Mouse (Mus musculus) megakaryocyte-erythroid progenitor cell, adult 5 weeks (primary cell): Measurements from ENCODE around the gene Gm13285. TPM values are rescaled to one million over a fixed set of nuclear protein-coding genes. Genes with fewer than 3 reads are reported as not detected.

Experiments used
- polyA plus RNA-seq: library from polyadenylated mRNA; stranded (reverse); fragments of >175 nt; gene quantifications from 2 replicates; pipeline ENCODE4 v1.2.3, GENCODE M21; 2012

Gene Gm13285
- not detected in 2 replicates for polyA plus RNA-seq

GRCm38 (mm10) chr4:88799365-88799764, at the start of gene Gm13285:
Gm13285 (plus strand) TSS chr4:88799665.

GRCm38 (mm10) chr4:88754818-88755340, 44.6 kb upstream of the Gm13285 start, which contains the start of gene Gm13271:
Gm13271 (plus strand) TSS chr4:88754868.

DNA sequence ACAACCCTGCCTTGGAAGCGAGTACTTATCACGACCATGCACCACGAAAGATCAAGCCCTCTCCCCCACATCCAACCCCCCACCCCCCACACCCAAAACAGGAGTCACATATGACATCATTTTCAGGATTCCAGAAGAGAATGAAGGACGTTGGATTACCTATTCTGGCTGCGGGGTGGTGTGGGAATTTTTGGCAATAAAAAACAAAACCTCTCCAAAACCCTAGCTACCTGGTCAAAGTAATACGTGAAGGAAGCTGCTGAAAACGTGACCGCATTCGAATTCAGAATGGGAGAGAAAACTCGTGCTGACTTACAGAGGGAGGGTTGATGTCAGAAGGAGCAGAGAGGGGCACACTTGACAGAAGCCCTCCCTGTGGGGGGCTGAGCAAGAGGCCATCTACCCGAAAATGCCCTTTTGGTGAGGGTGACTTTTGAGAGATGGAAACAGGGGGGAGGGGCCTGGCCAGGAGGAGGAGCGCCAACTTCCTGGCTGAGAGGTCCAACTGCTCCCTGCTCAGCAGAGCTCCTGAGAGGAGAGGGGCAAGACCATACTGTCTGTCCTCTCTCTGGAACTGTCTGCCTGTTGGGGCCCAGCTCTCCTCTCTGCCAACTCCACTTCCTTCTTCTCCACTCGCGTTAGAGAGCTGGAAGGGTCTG, 39.7 kb upstream of the Gm13285 start, which contains the start of gene Gm13283:
Gene Gm13283, plus strand, starts transcription at position 510 of the 659 bp plus-strand sequence.

DNA sequence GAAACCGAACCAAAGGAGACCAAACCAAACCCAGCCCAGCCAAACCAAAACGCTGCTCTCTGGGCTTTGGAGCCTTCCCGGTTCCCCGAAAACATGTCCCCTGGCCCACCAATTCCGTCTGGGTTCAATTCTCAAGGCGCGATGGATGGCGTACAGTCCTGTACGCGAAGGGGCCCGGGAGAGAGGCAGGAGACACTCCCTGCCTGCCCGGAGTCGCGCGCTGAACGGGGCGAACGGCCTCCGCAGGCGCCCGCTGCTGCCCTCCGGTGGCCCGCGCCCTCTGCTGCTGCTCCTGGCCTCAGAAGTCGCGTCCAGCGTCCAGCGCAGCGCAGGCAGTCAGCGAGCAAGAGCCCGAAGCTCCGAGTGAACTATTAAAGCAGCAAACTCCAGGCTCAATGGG, 25.9 kb upstream of the Gm13285 start, which contains the start of gene Gm13290:
Gene Gm13290, plus strand, starts transcription at position 301 of the 400 bp plus-strand sequence.

DNA sequence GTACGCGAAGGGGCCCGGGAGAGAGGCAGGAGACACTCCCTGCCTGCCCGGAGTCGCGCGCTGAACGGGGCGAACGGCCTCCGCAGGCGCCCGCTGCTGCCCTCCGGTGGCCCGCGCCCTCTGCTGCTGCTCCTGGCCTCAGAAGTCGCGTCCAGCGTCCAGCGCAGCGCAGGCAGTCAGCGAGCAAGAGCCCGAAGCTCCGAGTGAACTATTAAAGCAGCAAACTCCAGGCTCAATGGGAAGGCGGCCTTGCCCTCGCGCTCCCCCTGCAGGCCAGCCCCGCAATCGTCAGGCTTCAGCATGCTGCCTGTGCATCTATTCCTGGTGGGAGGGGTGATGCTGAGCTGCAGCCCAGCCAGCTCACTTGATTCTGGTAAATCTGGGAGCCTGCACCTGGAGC, 22.8 kb upstream of the Gm13285 start, which contains the start of gene Gm13289:
Gene Gm13289, plus strand, starts transcription at position 301 of the 400 bp plus-strand sequence.

GRCm38 (mm10) chr4:88779550-88779949, 19.9 kb upstream of the Gm13285 start, which contains the start of gene Gm13272:
Gm13272 (plus strand) TSS chr4:88779850.

DNA sequence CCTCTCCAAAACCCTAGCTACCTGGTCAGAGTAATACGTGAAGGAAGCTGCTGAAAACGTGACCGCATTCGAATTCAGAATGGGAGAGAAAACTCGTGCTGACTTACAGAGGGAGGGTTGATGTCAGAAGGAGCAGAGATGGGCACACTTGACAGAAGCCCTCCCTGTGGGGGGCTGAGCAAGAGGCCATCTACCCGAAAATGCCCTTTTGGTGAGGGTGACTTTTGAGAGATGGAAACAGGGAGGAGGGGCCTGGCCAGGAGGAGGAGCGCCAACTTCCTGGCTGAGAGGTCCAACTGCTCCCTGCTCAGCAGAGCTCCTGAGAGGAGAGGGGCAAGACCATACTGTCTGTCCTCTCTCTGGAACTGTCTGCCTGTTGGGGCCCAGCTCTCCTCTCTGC, 17.6 kb upstream of the Gm13285 start, which contains the start of gene Ifnz:
Gene Ifnz, plus strand, starts transcription at position 301 of the 400 bp plus-strand sequence.

DNA sequence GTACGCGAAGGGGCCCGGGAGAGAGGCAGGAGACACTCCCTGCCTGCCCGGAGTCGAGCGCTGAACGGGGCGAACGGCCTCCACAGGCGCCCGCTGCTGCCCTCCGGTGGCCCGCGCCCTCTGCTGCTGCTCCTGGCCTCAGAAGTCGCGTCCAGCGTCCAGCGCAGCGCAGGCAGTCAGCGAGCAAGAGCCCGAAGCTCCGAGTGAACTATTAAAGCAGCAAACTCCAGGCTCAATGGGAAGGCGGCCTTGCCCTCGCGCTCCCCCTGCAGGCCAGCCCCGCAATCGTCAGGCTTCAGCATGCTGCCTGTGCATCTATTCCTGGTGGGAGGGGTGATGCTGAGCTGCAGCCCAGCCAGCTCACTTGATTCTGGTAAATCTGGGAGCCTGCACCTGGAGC, 14.1 kb upstream of the Gm13285 start, which contains the start of gene Gm13276:
Gene Gm13276, plus strand, starts transcription at position 301 of the 400 bp plus-strand sequence.

GRCm38 (mm10) chr4:88788402-88788801, 11.1 kb upstream of the Gm13285 start, which contains the start of gene Gm13277:
Gm13277 (plus strand) TSS chr4:88788632.

GRCm38 (mm10) chr4:88791250-88791649, 8.2 kb upstream of the Gm13285 start, which contains the start of gene Gm13278:
Gm13278 (plus strand) TSS chr4:88791550.

GRCm38 (mm10) chr4:88793936-88794675, 5.4 kb upstream of the Gm13285 start, which contains the start of gene Gm13275:
Gm13275 (plus strand) TSS chr4:88794487.

GRCm38 (mm10) chr4:88797097-88797496, 2.4 kb upstream of the Gm13285 start, which contains the start of gene Gm13279:
Gm13279 (plus strand) TSS chr4:88797397.

DNA sequence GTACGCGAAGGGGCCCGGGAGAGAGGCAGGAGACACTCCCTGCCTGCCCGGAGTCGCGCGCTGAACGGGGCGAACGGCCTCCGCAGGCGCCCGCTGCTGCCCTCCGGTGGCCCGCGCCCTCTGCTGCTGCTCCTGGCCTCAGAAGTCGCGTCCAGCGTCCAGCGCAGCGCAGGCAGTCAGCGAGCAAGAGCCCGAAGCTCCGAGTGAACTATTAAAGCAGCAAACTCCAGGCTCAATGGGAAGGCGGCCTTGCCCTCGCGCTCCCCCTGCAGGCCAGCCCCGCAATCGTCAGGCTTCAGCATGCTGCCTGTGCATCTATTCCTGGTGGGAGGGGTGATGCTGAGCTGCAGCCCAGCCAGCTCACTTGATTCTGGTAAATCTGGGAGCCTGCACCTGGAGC, 3.5 kb downstream of the Gm13285 start, which contains the start of gene Gm13287:
Gene Gm13287, plus strand, starts transcription at position 301 of the 400 bp plus-strand sequence.

DNA sequence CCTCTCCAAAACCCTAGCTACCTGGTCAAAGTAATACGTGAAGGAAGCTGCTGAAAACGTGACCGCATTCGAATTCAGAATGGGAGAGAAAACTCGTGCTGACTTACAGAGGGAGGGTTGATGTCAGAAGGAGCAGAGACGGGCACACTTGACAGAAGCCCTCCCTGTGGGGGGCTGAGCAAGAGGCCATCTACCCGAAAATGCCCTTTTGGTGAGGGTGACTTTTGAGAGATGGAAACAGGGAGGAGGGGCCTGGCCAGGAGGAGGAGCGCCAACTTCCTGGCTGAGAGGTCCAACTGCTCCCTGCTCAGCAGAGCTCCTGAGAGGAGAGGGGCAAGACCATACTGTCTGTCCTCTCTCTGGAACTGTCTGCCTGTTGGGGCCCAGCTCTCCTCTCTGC, 5.8 kb downstream of the Gm13285 start, which contains the start of gene Gm13288:
Gene Gm13288, plus strand, starts transcription at position 301 of the 400 bp plus-strand sequence.

DNA sequence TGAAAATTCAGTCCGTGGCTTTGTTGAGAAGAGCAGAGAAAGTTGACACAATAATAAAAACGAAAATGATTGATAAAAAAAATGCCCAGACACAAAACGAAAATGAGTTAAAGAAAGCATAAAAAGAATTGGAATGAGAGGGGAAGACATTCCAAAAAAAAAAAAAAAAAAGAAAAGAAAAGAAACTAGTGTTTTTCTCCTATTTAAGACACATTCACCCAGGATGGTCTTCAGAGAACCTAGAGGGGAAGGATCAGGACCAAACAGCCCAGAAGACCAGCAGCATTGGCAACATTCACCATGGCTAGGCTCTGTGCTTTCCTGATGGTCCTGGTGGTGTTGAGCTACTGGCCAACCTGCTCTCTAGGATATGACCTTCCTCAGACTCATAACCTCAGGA, 16.5 kb downstream of the Gm13285 start, which contains the start of gene Ifna7:
Gene Ifna7, plus strand, starts transcription at position 301 of the 400 bp plus-strand sequence.

GRCm38 (mm10) chr4:88819659-88820058, 20.2 kb downstream of the Gm13285 start, which contains the start of gene Ifna11:
Ifna11 (plus strand) TSS chr4:88819959.

GRCm38 (mm10) chr4:88827116-88827515, 27.7 kb downstream of the Gm13285 start, which contains the start of gene Ifna6:
Ifna6 (plus strand) TSS chr4:88827416.

GRCm38 (mm10) chr4:88835225-88835624, 35.8 kb downstream of the Gm13285 start, which contains the start of gene Ifna5:
Ifna5 (plus strand) TSS chr4:88835525.

GRCm38 (mm10) chr4:88841438-88841911, 42.0 kb downstream of the Gm13285 start, which contains the start of gene Ifna4:
Ifna4 (plus strand) TSS chr4:88841861.

DNA sequence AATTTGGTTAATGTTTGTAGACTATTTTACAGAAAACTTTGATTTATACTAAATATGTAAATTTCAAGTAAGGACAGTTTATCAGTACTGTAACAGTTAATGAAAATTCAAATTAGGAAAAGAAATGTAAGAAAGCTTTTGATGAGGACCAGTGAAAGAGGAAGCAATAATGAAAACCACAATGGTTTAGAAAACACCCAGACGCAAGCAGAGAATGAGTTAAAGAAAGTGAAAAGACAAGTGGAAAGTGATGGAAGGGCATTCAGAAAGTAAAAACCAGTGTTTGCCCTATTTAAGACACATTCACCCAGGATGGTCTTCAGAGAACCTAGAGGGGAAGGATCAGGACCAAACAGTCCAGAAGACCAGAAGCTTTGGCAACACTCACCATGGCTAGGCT, 50.2 kb downstream of the Gm13285 start, which contains the start of gene Ifna1:
Gene Ifna1, plus strand, starts transcription at position 390 of the 400 bp plus-strand sequence.

